Mouse (Mus musculus) testis, adult 2 months (tissue): ENCODE measurements around the gene Amer2. TPM values are rescaled to one million over a fixed set of nuclear protein-coding genes. Genes with fewer than 3 reads are reported as not detected.

Experiments
- H3K27ac ChIP-seq: fragments of 200-500 bp; 2 replicates; pipeline ENCODE4 v1.5.1; 2012; ENCODE audit warnings: low read depth, low read length; ENCODE audit not compliant: control insufficient read depth, insufficient read depth
- H3K27me3 ChIP-seq: fragments of 200-500 bp; 2 replicates; pipeline ENCODE4 v1.6.1; 2012; ENCODE audit warnings: mild to moderate bottlenecking, low read length, moderate library complexity; ENCODE audit not compliant: control insufficient read depth, insufficient read depth
- H3K36me3 ChIP-seq: fragments of 200-500 bp; 2 replicates; pipeline ENCODE4 v1.6.1; 2012; ENCODE audit warnings: mild to moderate bottlenecking, low read length; ENCODE audit not compliant: control insufficient read depth, insufficient read depth
- H3K4me1 ChIP-seq: fragments of 200-500 bp; 2 replicates; pipeline ENCODE4 v1.6.1; 2012; ENCODE audit warnings: low read length; ENCODE audit not compliant: control insufficient read depth, insufficient read depth
- H3K4me3 ChIP-seq: fragments of 200-500 bp; 2 replicates; pipeline ENCODE4 v1.5.1; 2012; ENCODE audit warnings: low read depth, mild to moderate bottlenecking, low read length, moderate library complexity, mixed read lengths; ENCODE audit not compliant: control insufficient read depth
- CTCF ChIP-seq: fragments of 200-500 bp; IDR thresholded peaks from 2 replicates; pipeline ENCODE4 v1.5.1; 2012; ENCODE audit warnings: low read depth, mild to moderate bottlenecking, inconsistent platforms, low read length, moderate library complexity; ENCODE audit not compliant: control insufficient read depth, insufficient read depth, insufficient replicate concordance
- POLR2A ChIP-seq: fragments of 200-500 bp; IDR thresholded peaks from 2 replicates; pipeline ENCODE4 v1.6.1; 2012; ENCODE audit warnings: low read depth, mild to moderate bottlenecking, inconsistent platforms, low read length, moderate library complexity; ENCODE audit not compliant: control insufficient read depth
- polyA plus RNA-seq: library from polyadenylated mRNA; depleted of rRNA; stranded (reverse); fragments of >200 nt; gene quantifications from 2 replicates; pipeline ENCODE4 v1.2.3, GENCODE M21; 2012

Gene Amer2
- polyA plus RNA-seq, 1 experiment: 37.6 TPM

DNA sequence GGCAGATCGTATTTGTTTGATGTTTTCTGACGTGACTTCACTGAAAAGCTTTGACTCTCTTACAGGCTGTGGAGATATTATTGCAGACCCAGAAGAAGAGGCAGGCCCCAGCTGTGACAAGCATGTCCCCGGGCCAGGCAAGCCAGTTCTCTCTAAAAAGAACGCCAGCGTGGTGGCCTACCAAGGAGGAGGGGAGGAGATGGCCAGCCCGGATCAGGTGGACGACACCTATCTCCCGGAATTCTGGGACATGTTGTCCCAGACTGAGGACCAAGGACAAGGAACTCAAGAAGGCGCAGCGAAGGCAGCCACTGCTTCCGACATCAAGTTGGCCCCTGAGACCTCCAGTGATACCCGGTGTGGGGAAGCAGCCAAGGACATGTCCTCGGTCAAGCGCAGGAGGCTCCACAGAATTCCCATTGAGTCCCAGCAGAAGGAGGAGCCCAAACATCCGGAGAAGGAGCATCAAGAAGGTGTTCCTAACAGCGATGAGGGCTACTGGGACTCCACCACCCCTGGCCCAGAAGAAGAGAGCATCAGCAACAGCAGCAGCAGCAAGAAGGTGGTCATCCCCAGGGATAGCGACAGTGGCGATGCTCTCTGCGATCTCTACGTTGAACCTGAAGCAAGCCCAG, 6.4 kb downstream of the Amer2 start:
- Histone ChIP-seq H3K4me1 (peaks cover 17% of the 10 kb centered on the region), H3K27ac (no peak overlapping the region), H3K27me3 (peaks cover 5% of the 10 kb centered on the region), H3K4me3 (peak overlapping the region; percentile 80), H3K36me3 (no peaks in the 10 kb centered on the region)
- TF ChIP-seq CTCF (no peak), POLR2A (peak; percentile 19; the same call in 1 of the 2 replicates)

DNA sequence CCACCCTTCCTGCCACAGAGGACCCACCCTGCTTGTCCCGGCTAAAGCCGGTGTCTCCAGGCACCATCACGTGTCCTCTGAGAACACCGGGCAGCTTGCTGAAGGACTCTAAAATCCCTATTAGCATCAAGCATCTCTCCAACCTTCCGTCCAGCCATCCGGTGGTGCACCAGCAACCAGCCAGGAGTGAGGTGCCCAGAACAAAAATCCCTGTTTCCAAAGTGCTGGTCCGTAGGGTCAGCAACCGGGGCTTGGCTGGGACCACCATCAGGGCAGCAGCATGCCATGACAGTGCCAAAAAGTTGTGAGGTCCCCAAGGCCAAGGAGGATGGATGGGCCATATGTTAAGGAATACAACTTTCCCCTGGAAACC, 6.9 kb downstream of the Amer2 start:
- H3K36me3 ChIP-seq: no peaks in the 10 kb centered on the region
- H3K4me3 ChIP-seq: peak overlapping the region; percentile 80
- no peak overlapping the region for H3K27ac ChIP-seq
- no peak for TF ChIP-seq POLR2A
- TF ChIP-seq CTCF: no peak
- H3K27me3 ChIP-seq: peaks cover 5% of the 10 kb centered on the region
- H3K4me1 ChIP-seq: peaks cover 17% of the 10 kb centered on the region

DNA sequence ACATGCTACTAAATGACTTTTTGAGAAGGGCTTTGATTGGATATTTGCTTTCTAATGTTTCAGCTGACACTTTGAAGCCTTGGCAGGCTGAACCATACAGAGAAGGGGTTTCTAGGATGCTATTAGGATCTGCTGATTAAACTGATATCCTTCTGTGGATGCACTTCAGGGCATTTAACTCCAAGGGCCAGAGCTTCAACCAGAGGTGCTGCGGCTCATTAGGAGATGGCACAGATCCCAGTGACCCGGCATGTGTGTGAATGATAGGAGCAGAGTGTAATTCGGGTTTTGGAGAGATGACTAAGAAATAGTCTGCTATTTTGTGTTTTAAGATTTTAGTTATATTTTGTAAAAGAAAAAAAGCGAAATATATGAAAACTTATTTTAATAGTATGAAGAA, 8.6 kb downstream of the Amer2 start:
- peaks cover 5% of the 10 kb centered on the region for H3K27me3 ChIP-seq
- no peak for TF ChIP-seq POLR2A
- TF ChIP-seq CTCF: no peak
- H3K4me3 ChIP-seq: no peak overlapping the region
- no peak overlapping the region for H3K27ac ChIP-seq
- peaks cover 17% of the 10 kb centered on the region for H3K4me1 ChIP-seq
- H3K36me3 ChIP-seq: no peaks in the 10 kb centered on the region

DNA sequence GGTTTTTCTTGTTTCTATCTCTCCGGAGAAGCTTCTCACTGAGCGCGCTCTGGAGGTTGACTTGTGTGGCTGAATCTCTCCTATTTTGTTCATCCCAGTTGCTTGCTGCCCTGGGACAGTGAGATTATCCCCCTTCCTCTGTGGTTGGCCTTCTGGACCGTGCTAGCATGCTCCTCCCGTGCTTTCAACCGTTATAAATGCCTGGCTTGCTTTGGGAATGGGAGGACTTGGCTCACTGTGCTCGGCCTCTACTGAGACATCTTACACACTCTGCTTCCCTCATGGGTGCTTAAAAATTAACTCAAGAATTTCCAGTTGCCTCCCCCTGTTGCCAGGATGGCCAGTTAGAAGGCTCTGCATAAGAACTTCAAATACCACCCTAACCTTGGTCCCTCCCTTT, 10.8 kb downstream of the Amer2 start:
- Histone ChIP-seq H3K27ac (no peak overlapping the region), H3K4me3 (no peak overlapping the region), H3K36me3 (no peaks in the 10 kb centered on the region), H3K27me3 (peaks cover 4% of the 10 kb centered on the region; the same call in 1 of the 2 replicates), H3K4me1 (peaks cover 9% of the 10 kb centered on the region)
- no peak for TF ChIP-seq POLR2A
- TF ChIP-seq CTCF: no peak

DNA sequence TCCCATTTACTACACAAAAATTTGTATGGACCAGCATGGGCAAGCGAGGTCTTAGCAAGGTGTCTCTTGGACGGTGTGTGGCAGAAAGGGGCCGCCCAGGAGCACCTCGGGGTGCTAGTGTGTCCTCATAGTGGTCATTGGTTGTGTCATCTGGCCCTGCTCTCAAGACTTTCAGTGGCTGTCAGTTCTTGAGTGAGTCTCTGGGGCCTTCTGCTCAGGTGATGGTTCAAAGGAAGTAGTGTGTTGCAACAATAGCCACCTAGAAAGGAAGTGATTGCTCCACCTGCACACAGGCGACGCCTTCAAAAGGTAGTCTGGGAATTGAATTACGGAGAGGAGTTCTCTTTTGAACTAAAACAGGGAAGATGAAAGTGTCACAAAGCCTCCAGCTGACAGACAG, 11.2 kb downstream of the Amer2 start:
- no peak for TF ChIP-seq POLR2A
- no peak for TF ChIP-seq CTCF
- Histone ChIP-seq H3K36me3 (no peaks in the 10 kb centered on the region), H3K27ac (no peak overlapping the region), H3K27me3 (peaks cover 2% of the 10 kb centered on the region; the same call in 1 of the 2 replicates), H3K4me1 (peaks cover 6% of the 10 kb centered on the region), H3K4me3 (no peak overlapping the region)

DNA sequence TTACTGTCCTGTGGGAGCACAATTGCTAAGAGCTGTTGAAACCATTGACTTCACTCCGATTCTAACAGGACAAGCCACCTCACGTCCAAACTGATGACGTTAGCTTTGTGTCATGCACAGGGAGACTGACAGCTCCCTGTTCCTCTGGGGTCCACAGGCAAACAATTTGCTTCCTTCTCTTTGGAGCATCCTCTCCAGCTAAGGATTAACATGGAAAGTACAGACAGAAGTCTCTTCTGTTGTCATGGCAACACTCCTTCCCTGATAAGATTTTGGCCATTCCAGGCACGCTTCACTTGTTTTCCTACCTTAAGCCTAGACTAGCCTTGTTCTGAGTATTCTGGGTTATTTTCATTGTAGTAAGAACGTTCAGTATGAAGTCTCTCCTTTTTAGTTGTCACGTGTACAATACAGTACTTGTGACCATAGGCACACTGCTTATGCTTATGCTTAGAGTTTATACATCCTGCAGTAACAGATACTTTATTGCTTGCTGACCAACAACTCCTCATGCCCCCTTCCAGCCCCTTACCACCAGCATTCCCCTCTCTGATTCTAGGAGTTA, 12.1 kb downstream of the Amer2 start:
- Histone ChIP-seq H3K27ac (no peak overlapping the region), H3K4me3 (no peak overlapping the region), H3K36me3 (no peaks in the 10 kb centered on the region), H3K4me1 (peaks cover 2% of the 10 kb centered on the region; the same call in 1 of the 2 replicates), H3K27me3 (no peaks in the 10 kb centered on the region)
- TF ChIP-seq CTCF: no peak
- no peak for TF ChIP-seq POLR2A

DNA sequence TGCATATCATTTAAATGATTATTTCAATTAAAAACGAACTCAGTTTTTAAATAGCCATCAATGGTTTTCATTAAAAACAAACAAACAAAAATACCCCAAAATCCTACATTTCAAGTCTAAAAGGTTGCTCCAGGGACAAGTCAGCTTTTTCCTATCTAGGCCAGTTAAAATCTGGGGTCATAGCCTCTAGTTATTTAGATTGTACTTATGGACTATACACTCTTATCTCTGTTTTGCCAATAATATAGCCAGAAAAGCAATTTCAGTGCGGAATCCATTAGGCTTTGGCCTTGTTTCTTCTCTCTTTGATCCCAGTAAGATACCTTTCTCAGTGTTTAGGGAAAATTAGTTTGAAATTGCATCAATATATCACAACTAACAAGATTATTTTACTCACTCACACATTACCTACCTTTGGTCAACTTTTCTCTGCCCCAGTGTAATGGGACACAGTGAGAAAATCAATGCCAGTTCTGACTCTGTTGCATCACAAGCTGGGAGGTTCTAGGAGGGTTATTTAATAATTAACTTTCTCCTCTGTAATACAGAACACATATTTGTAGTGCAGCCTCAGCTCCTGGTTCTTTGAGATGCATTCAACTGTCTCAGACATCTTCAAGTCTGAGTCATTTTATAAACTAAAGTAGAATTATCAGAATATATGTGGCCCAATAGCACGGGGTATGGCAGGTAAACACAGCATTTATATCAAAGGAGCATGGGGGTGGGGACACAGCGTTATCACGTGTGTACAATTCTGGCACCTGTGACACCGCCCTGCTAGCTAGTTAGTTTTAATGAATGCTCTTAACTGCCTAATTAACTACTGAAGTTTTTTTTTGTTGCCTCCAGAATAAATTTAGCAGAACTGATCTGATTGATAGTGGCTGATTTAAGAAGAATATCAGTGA, 13.8 kb downstream of the Amer2 start:
- Histone ChIP-seq H3K4me1 (peaks cover 2% of the 10 kb centered on the region; the same call in 1 of the 2 replicates), H3K36me3 (no peaks in the 10 kb centered on the region), H3K27ac (no peak overlapping the region), H3K4me3 (no peak overlapping the region), H3K27me3 (no peaks in the 10 kb centered on the region)
- no peak for TF ChIP-seq POLR2A
